Mouse (Mus musculus) spleen, adult 10 weeks (tissue): Measurements from ENCODE around the gene Olfr1101. TPM values are rescaled to one million over a fixed set of nuclear protein-coding genes. Genes with fewer than 3 reads are reported as not detected.

Experiments used
- polyA plus RNA-seq: library from polyadenylated mRNA; stranded (reverse); fragments of 350-450 nt; fragmentation: Illumina TruSeq; extraction: RNeasy Lipid Tissue Mini Kit (QIAGEN cat#74804); gene quantifications from one replicate; pipeline ENCODE4 v1.2.3, GENCODE M21; 2015; ENCODE audit warnings: low replicate concordance; ENCODE audit not compliant: insufficient read depth

The Olfr1101 gene
- polyA plus RNA-seq = not detected

DNA sequence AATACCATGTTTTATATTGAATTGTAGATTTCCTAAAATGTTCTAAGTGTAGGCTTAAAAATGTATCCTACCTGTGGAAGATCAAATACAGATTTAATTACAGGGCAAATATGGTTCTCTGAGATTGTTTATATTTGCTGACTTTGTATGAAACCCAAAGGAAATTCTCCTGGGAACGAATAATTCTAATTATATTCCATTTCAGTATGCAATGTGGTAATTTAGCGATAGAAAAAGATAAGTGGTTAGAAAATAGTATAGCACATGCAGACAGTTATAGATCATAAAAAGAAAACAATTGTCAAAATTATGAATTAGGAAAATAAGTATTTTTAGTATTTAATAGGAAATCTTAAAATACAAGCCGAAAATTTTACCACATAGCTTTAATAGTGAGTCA lies at the start of gene Olfr1101:
Gene Olfr1101 (minus strand): TSS at position 101 of the 400 bp plus-strand sequence.

DNA sequence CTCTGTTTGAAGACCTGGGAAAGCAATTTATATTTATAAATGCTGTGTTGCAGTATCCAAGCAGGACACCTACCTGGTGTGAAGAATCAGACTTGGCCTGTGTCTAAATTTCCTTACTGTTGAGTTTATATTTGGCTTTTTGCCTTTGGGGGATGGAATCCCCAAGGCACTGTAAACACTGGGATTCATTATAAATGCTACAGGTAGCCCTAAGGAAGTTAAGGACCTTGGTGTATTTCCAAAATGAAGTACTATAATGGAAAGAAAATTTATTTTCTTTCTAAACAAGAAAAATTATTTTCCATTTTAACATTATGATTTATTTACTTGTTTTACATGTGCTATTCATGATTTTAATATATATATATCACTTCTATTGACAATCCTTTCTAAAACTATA lies 45.4 kb upstream of the Olfr1101 start, which contains the start of gene Olfr1105:
Gene Olfr1105 (minus strand): TSS at position 101 of the 400 bp plus-strand sequence.

DNA sequence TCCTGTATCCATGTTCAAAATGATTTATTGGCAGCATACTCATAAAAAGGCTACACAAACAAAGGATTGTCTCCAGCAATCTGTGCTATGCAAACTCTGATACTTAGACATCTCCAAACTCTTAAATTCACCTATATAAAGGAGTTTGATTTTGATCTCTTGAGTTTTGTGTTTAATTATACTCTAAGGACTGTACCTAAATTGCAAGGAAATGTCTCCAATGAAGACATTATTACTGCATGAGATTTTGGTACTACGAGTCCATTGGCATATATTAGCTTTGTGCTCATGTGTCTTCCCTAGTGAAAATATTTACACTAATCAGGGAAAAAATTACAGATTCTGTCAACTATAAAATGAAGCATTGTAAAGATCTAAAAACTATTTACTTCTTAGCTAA lies 36.0 kb upstream of the Olfr1101 start, which contains the start of gene Olfr1104:
Gene Olfr1104 (minus strand): TSS at position 101 of the 400 bp plus-strand sequence.

DNA sequence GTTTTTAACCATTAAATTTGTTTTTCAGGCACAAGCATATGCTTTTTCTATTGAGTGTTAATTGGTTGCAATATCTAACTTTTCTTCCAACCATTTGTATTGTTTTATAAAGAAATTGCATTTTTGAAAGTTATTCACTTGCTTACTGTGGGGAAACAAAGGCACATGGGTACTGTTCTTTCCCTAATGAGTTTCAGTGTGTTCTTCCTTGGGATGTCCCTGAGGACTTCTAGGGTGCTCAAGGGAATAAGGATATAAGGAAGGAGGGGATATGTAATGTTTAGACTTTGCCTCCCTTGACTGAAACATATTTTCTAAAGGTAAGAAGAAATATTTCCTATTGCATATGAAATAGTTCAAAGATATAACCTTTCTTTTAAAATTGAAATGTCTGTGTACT lies 7.1 kb upstream of the Olfr1101 start, which contains the start of gene Olfr1102:
Gene Olfr1102 (plus strand): TSS at position 301 of the 400 bp plus-strand sequence.

GRCm38 (mm10) chr2:86979854-86980253 lies 11.2 kb downstream of the Olfr1101 start, which contains the start of gene Olfr1100:
Gene Olfr1100, minus strand, starts transcription at chr2:86979954.

DNA sequence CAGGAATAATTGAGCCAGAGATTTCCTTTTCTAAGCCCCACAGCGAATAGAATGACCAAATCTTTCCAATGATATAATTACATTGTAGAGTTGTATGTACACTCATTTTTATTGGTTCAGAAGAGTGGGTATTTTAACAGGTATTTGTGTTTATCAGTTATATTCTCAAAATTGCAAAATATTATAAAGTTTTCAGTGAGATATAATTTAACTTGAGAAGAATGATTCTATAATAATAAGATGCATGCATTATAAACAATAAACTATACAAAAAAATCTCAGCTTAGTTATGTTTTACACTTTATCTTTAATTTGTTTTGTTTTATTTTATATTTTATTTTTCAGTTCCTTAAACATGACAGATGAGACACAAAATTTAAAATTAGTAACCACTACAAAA lies 30.4 kb downstream of the Olfr1101 start, which contains the start of gene Olfr1099:
Gene Olfr1099 (minus strand): TSS at position 101 of the 400 bp plus-strand sequence.

Other genes with a start within 250 kb of the Olfr1101 start
- gene Olfr1090, start 232.2 kb downstream of the Olfr1101 start, polyA plus RNA-seq = not detected
- gene Olfr1093, start 208.7 kb downstream of the Olfr1101 start, polyA plus RNA-seq = not detected
- not detected for gene Olfr141, start 181.2 kb downstream of the Olfr1101 start, polyA plus RNA-seq
- not detected for gene Olfr1094, start 166.6 kb downstream of the Olfr1101 start, polyA plus RNA-seq
- gene Olfr1095, start 139.5 kb downstream of the Olfr1101 start, polyA plus RNA-seq = not detected
- not detected for gene Gm13723, start 116.4 kb downstream of the Olfr1101 start, polyA plus RNA-seq
- gene Olfr1097, start 99.0 kb downstream of the Olfr1101 start, polyA plus RNA-seq = not detected
- gene Olfr1098, start 66.7 kb downstream of the Olfr1101 start, polyA plus RNA-seq = not detected
- gene Olfr1099, start 30.5 kb downstream of the Olfr1101 start, polyA plus RNA-seq = not detected
- not detected for gene Olfr1100, start 11.3 kb downstream of the Olfr1101 start, polyA plus RNA-seq
- not detected for gene Olfr1102, start 7.2 kb upstream of the Olfr1101 start, polyA plus RNA-seq
- gene Olfr1104, start 35.9 kb upstream of the Olfr1101 start, polyA plus RNA-seq = not detected
- not detected for gene Olfr1105, start 45.3 kb upstream of the Olfr1101 start, polyA plus RNA-seq
- gene Olfr1106, start 61.1 kb upstream of the Olfr1101 start, polyA plus RNA-seq = not detected
- not detected for gene Olfr1107, start 84.6 kb upstream of the Olfr1101 start, polyA plus RNA-seq
- not detected for gene Olfr1109, start 104.8 kb upstream of the Olfr1101 start, polyA plus RNA-seq
- gene Olfr259, start 123.3 kb upstream of the Olfr1101 start, polyA plus RNA-seq = not detected
- gene Olfr1110, start 149.1 kb upstream of the Olfr1101 start, polyA plus RNA-seq = not detected
- gene Olfr1111, start 161.4 kb upstream of the Olfr1101 start, polyA plus RNA-seq = not detected
- not detected for gene Olfr1112, start 196.6 kb upstream of the Olfr1101 start, polyA plus RNA-seq
- gene Olfr1113, start 217.7 kb upstream of the Olfr1101 start, polyA plus RNA-seq = not detected